Mouse (Mus musculus): ENCODE data around the gene Pola2.
A peak's percentile ranks its signal among the peaks of the same experiment; 100 is the strongest.

Pola2 gene

GRCm38 (mm10) chr19:5937095-5937835 is 26.7 kb downstream of the Pola2 start:
- no peak for DNase-seq (ENCODE audit: low read depth)

- DNase-seq (ENCODE audit: low read depth), result no peak
Measured at GRCm38 (mm10) chr19:5935691-5936090, 28.3 kb downstream of the Pola2 start.

- no peak for DNase-seq (ENCODE audit: low read depth)
Measured at GRCm38 (mm10) chr19:5935266-5935665, 28.7 kb downstream of the Pola2 start.

GRCm38 (mm10) chr19:5929634-5930596 is 34.1 kb downstream of the Pola2 start:
- no peak for DNase-seq (ENCODE audit: low read depth)

GRCm38 (mm10) chr19:5928546-5928945 is 35.5 kb downstream of the Pola2 start:
- DNase-seq (ENCODE audit: low read depth), result no peak

- DNase-seq (ENCODE audit: low read depth), result no peak
Measured at GRCm38 (mm10) chr19:5928104-5928503, 35.9 kb downstream of the Pola2 start.

GRCm38 (mm10) chr19:5927532-5927931 is 36.5 kb downstream of the Pola2 start:
- DNase-seq (ENCODE audit: low read depth), result no peak

GRCm38 (mm10) chr19:5927026-5927425 is 37.0 kb downstream of the Pola2 start:
- no peak for DNase-seq (ENCODE audit: low read depth)

GRCm38 (mm10) chr19:5925311-5925855 is 38.6 kb downstream of the Pola2 start:
- DNase-seq (ENCODE audit: low read depth), result no peak

GRCm38 (mm10) chr19:5924713-5925093 is 39.3 kb downstream of the Pola2 start, which contains the start of gene Cdc42ep2:
TSS of gene Cdc42ep2 (minus strand) at chr19:5924816.
- DNase-seq (ENCODE audit: low read depth), result peak; percentile 93

GRCm38 (mm10) chr19:5923990-5924712 is 39.9 kb downstream of the Pola2 start:
- DNase-seq (ENCODE audit: low read depth), result peak; percentile 88

GRCm38 (mm10) chr19:5922963-5923362 is 41.0 kb downstream of the Pola2 start:
- DNase-seq (ENCODE audit: low read depth), result no peak

GRCm38 (mm10) chr19:5922119-5922942 is 41.7 kb downstream of the Pola2 start:
- no peak for DNase-seq (ENCODE audit: low read depth)

GRCm38 (mm10) chr19:5921715-5922114 is 42.3 kb downstream of the Pola2 start:
- DNase-seq (ENCODE audit: low read depth), result no peak

GRCm38 (mm10) chr19:5913007-5913719 is 50.8 kb downstream of the Pola2 start, which contains the start of gene Dpf2:
TSS of gene Dpf2 (minus strand) at chr19:5913010.
- DNase-seq (ENCODE audit: low read depth), result no peak

GRCm38 (mm10) chr19:5912103-5913006 is 51.6 kb downstream of the Pola2 start:
- peak; percentile 100 for DNase-seq (ENCODE audit: low read depth)

GRCm38 (mm10) chr19:5911430-5912102 is 52.4 kb downstream of the Pola2 start:
- peak; percentile 34 for DNase-seq (ENCODE audit: low read depth)

- DNase-seq (ENCODE audit: low read depth), result no peak
Measured at GRCm38 (mm10) chr19:5910221-5910620, 53.8 kb downstream of the Pola2 start.

- no peak for DNase-seq (ENCODE audit: low read depth)
Measured at GRCm38 (mm10) chr19:5907275-5907674, 56.7 kb downstream of the Pola2 start.
